Mouse (Mus musculus): Measurements from ENCODE around the gene Nisch. TPM values are rescaled to one million over a fixed set of nuclear protein-coding genes. Genes with fewer than 3 reads are reported as not detected.
A peak's percentile ranks its signal among the peaks of the same experiment; 100 is the strongest.

Gene Nisch
- polyA plus RNA-seq, 1 experiment from 2014 or later, result 245 TPM

DNA sequence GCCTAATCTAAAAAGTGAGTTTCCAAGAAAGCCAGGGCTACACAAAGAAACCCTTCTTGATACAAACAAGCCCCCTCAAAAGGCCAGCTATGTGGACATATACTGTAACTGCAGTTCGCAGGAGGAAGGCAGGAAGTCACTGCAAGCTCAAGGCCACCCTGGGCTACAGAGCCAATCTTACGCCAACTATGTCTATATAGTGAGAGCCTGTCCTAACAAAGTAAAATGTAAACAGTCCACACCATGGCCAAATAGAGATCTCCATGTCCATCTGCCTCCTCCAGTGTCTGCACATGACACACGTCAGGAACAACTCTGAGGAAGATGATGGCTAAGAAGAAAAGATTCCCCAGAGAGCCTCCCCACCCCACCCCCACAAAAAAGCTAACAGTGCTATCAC, 16.7 kb downstream of the Nisch start:
- H3K27ac ChIP-seq (ENCODE audit: low read depth, low read length), result no peak overlapping the region
- ATAC-seq (replicated peaks; ENCODE audit: low FRiP score) (0 out of 2 replicates have a peak, but pooled peaks have one; percentile 25), DNase-seq (ENCODE audit: low spot score) (no peak)
- no peak overlapping the region for H3K9ac ChIP-seq (ENCODE audit: low read depth, low read length)
- 80% methylated on average over 3 of the region's 3 CpGs for WGBS
- no peaks in the 10 kb centered on the region for H3K9me3 ChIP-seq (ENCODE audit: control insufficient read depth, low read length)
- H3K4me1 ChIP-seq (replicated peaks; ENCODE audit: control insufficient read depth, insufficient read depth, low read length), result peaks cover 11% of the 10 kb centered on the region
- H3K4me2 ChIP-seq, result no peak overlapping the region
- H3K36me3 ChIP-seq (ENCODE audit: control insufficient read depth, insufficient read depth, low read length), result peaks cover 38% of the 10 kb centered on the region
- no peak overlapping the region for H3K4me3 ChIP-seq (ENCODE audit: low read depth, low read length)
- no peaks in the 10 kb centered on the region for H3K27me3 ChIP-seq (replicated peaks; ENCODE audit: control insufficient read depth, insufficient read depth, low read length)

DNA sequence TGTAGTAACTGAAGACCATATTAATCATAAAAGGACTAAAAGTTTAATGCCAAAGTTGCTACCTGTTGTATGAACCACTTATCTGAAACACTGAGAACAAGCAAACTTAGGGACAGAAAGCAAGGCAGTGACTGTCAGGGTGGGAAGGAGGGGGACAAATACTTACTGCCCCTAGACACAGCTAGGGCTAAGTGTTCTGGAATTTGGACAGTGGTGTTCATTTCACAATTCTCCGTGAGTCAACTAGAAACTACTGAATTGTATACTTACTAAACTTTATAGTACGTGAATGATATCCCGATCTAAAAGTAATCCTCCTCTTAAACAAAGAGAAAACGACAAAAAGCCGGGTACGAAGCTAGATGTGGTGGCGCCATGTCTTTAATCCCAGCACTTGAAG, 17.1 kb downstream of the Nisch start:
- Histone ChIP-seq H3K4me3 (ENCODE audit: low read depth, low read length) (no peak overlapping the region), H3K4me2 (no peak overlapping the region), H3K27me3 (replicated peaks; ENCODE audit: control insufficient read depth, insufficient read depth, low read length) (no peaks in the 10 kb centered on the region), H3K27ac (ENCODE audit: low read depth, low read length) (no peak overlapping the region), H3K36me3 (ENCODE audit: control insufficient read depth, insufficient read depth, low read length) (peaks cover 40% of the 10 kb centered on the region), H3K9me3 (ENCODE audit: control insufficient read depth, low read length) (no peaks in the 10 kb centered on the region), H3K4me1 (replicated peaks; ENCODE audit: control insufficient read depth, insufficient read depth, low read length) (peaks cover 12% of the 10 kb centered on the region), H3K9ac (ENCODE audit: low read depth, low read length) (no peak overlapping the region)
- WGBS, result 89% methylated on average over 7 of the region's 7 CpGs
- no peak for ATAC-seq (replicated peaks; ENCODE audit: low FRiP score)
- no peak for DNase-seq (ENCODE audit: low spot score)

DNA sequence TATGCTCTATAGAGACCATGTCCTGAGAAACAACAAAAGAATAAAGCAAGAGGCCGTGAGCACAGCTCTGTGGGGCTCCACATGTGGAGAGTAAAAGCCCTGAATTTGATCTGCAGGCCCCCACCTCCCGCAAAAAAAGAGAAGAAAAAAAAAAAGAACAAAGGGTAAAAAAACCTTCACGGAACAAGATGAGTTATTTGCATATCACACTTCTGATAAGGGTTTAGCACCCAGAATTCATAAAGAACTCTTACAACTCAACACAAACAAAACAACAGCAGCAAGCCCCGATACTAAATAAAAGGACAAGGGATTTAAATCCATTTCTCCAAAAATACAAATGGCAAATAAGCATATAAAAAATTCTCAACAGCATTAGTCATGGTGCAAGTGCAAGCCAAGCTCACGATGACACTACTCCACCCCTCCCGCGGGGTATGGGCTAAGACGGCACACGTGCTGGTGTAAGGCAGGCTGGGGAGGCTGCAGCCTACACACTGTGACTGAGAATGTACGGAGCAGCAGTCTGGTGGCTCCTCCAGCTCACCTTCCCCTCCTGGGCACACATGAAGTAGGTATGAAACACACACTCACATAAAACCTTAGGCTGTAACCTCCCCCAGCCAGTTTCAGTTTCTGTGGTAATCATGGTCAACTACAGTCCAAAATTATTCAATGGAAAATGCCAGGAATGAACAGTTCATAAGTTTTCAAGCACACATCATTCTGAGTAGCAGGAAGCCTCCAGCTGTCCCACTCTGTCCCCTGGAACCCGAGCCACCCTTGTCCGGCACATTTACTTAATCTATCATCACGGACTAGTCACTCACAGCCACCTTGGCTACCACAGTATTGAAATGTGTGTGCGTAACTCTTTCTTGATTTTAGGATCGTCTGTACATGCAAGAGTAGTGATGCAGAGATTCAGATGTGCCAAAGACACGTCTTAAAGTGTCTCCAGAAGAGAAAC, 18.9 kb downstream of the Nisch start:
- WGBS, result 73% methylated on average over 16 of the region's 16 CpGs

DNA sequence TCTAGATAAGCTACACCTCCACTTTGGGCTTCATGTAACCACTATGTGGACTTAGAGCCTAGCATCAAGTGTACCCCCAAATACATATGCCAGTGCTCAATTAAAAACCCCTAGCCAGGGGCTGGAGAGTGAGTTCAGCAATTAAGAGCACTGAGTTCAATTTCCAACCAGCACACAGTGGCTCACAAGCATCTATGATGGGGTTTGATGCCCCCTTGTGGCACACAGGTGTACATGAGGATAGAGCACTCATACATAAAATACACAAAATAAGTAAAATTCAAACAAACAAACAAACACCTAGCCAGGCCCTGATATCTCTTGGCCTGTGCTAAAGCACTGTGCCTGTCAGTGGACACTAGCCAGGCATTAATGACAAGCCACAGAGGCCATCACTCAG, 20.8 kb downstream of the Nisch start:
- Histone ChIP-seq H3K4me2 (no peak overlapping the region), H3K9me3 (ENCODE audit: control insufficient read depth, low read length) (no peaks in the 10 kb centered on the region), H3K4me3 (ENCODE audit: low read depth, low read length) (no peak overlapping the region), H3K36me3 (ENCODE audit: control insufficient read depth, insufficient read depth, low read length) (peaks cover 40% of the 10 kb centered on the region), H3K9ac (ENCODE audit: low read depth, low read length) (no peak overlapping the region), H3K27me3 (replicated peaks; ENCODE audit: control insufficient read depth, insufficient read depth, low read length) (no peaks in the 10 kb centered on the region), H3K27ac (ENCODE audit: low read depth, low read length) (peak overlapping the region; percentile 45; the same call in 1 of the 2 replicates), H3K4me1 (replicated peaks; ENCODE audit: control insufficient read depth, insufficient read depth, low read length) (peaks cover 7% of the 10 kb centered on the region)
- no peak for DNase-seq (ENCODE audit: low spot score)
- ATAC-seq (replicated peaks; ENCODE audit: low FRiP score), result no peak

More for the DNA sequence above, 18.9 kb downstream of the Nisch start:
- H3K4me1 ChIP-seq (replicated peaks; ENCODE audit: control insufficient read depth, insufficient read depth, low read length), result peaks cover 7% of the 10 kb centered on the region
- no peak; the same call in 1 of the 2 replicates for ATAC-seq (replicated peaks; ENCODE audit: low FRiP score)
- H3K4me3 ChIP-seq (ENCODE audit: low read depth, low read length), result no peak overlapping the region
- H3K9me3 ChIP-seq (ENCODE audit: control insufficient read depth, low read length), result no peaks in the 10 kb centered on the region
- H3K36me3 ChIP-seq (ENCODE audit: control insufficient read depth, insufficient read depth, low read length), result peaks cover 36% of the 10 kb centered on the region
- no peak for DNase-seq (ENCODE audit: low spot score)
- no peak overlapping the region for H3K4me2 ChIP-seq
- H3K27me3 ChIP-seq (replicated peaks; ENCODE audit: control insufficient read depth, insufficient read depth, low read length), result no peaks in the 10 kb centered on the region
- no peak overlapping the region for H3K9ac ChIP-seq (ENCODE audit: low read depth, low read length)
- H3K27ac ChIP-seq (ENCODE audit: low read depth, low read length), result no peak overlapping the region

DNA sequence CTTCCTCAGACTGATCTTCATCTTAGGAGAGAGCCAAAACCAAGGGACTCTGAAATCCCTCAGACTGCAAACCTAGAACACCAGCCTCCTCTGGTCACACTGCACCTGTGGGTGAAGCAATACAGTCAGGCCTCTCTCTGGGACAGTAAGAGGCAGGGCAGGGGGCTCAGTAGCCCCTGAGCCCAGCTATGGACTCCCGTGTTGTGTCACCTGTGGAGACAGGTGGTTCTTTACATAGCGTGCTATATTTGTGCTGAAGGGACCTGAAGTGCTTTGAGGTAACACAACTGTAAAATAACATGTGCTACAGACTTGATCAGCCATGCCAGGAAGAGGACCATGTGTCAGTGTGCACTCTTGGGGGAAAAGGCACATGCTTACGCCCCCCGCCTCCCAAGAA, 21.2 kb downstream of the Nisch start:
- Histone ChIP-seq H3K36me3 (ENCODE audit: control insufficient read depth, insufficient read depth, low read length) (peaks cover 40% of the 10 kb centered on the region), H3K27ac (ENCODE audit: low read depth, low read length) (peak overlapping the region; percentile 45; the same call in 1 of the 2 replicates)
- no peak for DNase-seq (ENCODE audit: low spot score)

DNA sequence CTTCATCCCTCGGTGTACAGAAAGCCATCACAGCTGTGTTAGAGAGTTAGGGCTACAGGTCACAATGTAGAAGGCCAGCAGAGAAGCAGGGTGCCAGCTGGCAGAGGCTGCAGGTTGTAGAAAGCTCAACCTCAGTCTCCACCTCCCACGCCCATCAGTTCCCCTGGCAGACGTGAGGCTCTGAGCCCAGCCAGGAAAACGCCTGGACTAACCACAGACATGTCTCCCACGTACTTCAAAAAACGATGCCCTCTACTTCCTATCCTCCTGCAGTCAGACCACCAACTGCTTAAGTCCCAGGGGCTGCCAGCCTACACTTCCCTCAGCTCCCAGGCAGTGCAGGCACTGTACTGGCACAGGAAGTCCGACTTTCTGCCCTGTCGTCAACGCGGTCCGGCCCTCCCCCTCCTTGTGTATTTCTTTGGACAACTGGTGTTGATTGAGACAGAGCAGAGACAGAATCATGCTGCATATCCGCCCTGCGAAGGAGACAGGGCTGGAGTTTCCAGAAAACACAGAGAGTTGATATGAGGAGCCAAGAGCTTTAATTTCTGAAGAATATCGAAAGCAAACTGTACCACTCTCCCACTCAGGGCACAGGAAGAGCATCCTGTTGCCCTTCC, 21.7 kb downstream of the Nisch start:
- Histone ChIP-seq H3K27me3 (replicated peaks; ENCODE audit: control insufficient read depth, insufficient read depth, low read length) (no peaks in the 10 kb centered on the region), H3K4me3 (ENCODE audit: low read depth, low read length) (no peak overlapping the region), H3K9me3 (ENCODE audit: control insufficient read depth, low read length) (no peaks in the 10 kb centered on the region), H3K4me2 (no peak overlapping the region), H3K9ac (ENCODE audit: low read depth, low read length) (no peak overlapping the region), H3K4me1 (replicated peaks; ENCODE audit: control insufficient read depth, insufficient read depth, low read length) (peaks cover 7% of the 10 kb centered on the region), H3K36me3 (ENCODE audit: control insufficient read depth, insufficient read depth, low read length) (peaks cover 41% of the 10 kb centered on the region), H3K27ac (ENCODE audit: low read depth, low read length) (peak overlapping the region; percentile 45; the same call in 1 of the 2 replicates)
- 61% methylated on average over 14 of the region's 14 CpGs for WGBS
- DNase-seq (ENCODE audit: low spot score) (no peak), ATAC-seq (replicated peaks; ENCODE audit: low FRiP score) (no peak)

More for the DNA sequence above, 21.2 kb downstream of the Nisch start:
- Histone ChIP-seq H3K4me3 (ENCODE audit: low read depth, low read length) (no peak overlapping the region), H3K9ac (ENCODE audit: low read depth, low read length) (no peak overlapping the region), H3K4me1 (replicated peaks; ENCODE audit: control insufficient read depth, insufficient read depth, low read length) (peaks cover 7% of the 10 kb centered on the region), H3K4me2 (no peak overlapping the region), H3K9me3 (ENCODE audit: control insufficient read depth, low read length) (no peaks in the 10 kb centered on the region), H3K27me3 (replicated peaks; ENCODE audit: control insufficient read depth, insufficient read depth, low read length) (no peaks in the 10 kb centered on the region)
- ATAC-seq (replicated peaks; ENCODE audit: low FRiP score), result no peak
- 89% methylated on average over 4 of the region's 4 CpGs for WGBS

DNA sequence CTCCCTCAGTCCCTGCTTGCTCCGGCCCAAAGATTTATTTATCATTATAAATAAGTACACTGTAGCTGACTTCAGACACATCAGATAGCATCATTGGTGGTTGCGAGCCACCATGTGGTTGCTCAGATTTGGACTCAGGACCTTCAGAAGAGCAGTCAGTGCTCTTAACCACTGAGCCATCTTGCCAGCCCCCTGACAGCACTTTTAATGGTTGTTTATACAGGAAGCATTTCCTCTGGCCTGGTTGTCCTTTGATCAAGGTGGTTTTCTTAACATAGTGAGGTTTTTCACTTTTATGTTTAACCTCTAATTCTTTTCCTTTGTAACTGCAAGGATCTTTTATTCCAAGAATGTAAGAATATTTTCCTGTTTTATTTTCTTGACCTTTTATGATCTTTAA, 22.3 kb downstream of the Nisch start:
- ATAC-seq (replicated peaks; ENCODE audit: low FRiP score) (no peak), DNase-seq (ENCODE audit: low spot score) (no peak)
- H3K27me3 ChIP-seq (replicated peaks; ENCODE audit: control insufficient read depth, insufficient read depth, low read length), result no peaks in the 10 kb centered on the region
- peaks cover 45% of the 10 kb centered on the region for H3K36me3 ChIP-seq (ENCODE audit: control insufficient read depth, insufficient read depth, low read length)
- H3K4me2 ChIP-seq, result no peak overlapping the region
- H3K27ac ChIP-seq (ENCODE audit: low read depth, low read length), result no peak overlapping the region
- no peak overlapping the region for H3K4me3 ChIP-seq (ENCODE audit: low read depth, low read length)
- peaks cover 7% of the 10 kb centered on the region for H3K4me1 ChIP-seq (replicated peaks; ENCODE audit: control insufficient read depth, insufficient read depth, low read length)
- WGBS, result 78% methylated on average over 2 of the region's 2 CpGs
- H3K9me3 ChIP-seq (ENCODE audit: control insufficient read depth, low read length), result no peaks in the 10 kb centered on the region
- H3K9ac ChIP-seq (ENCODE audit: low read depth, low read length), result no peak overlapping the region

DNA sequence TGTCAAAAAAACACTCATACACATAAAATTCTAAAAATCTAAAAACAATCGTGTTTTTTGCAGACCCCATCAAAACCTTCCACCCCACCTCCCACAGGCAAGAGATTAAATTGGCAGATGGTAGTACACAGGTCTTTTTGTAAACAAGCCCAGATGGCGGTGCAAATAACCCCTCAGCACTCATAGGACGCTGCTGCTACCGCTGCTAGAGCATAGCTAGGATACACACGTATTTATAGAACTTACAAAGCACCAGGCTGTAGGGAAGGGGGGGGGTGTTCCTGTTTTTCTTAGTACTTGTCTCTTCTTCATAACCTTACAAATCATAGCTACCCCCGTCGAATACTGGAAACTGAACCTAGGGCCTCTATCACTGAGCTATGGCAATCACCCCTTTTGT, 23.0 kb downstream of the Nisch start:
- Histone ChIP-seq H3K4me3 (ENCODE audit: low read depth, low read length) (no peak overlapping the region), H3K27ac (ENCODE audit: low read depth, low read length) (no peak overlapping the region), H3K36me3 (ENCODE audit: control insufficient read depth, insufficient read depth, low read length) (peaks cover 47% of the 10 kb centered on the region), H3K4me1 (replicated peaks; ENCODE audit: control insufficient read depth, insufficient read depth, low read length) (peaks cover 7% of the 10 kb centered on the region), H3K9ac (ENCODE audit: low read depth, low read length) (no peak overlapping the region), H3K4me2 (no peak overlapping the region), H3K27me3 (replicated peaks; ENCODE audit: control insufficient read depth, insufficient read depth, low read length) (no peaks in the 10 kb centered on the region), H3K9me3 (ENCODE audit: control insufficient read depth, low read length) (no peaks in the 10 kb centered on the region)
- ATAC-seq (replicated peaks; ENCODE audit: low FRiP score) (no peak), DNase-seq (ENCODE audit: low spot score) (no peak)
- 85% methylated on average over 7 of the region's 7 CpGs for WGBS
